Comparison of ENCODE assay signal across 12 mouse cellular contexts in the genomic region with DNA sequence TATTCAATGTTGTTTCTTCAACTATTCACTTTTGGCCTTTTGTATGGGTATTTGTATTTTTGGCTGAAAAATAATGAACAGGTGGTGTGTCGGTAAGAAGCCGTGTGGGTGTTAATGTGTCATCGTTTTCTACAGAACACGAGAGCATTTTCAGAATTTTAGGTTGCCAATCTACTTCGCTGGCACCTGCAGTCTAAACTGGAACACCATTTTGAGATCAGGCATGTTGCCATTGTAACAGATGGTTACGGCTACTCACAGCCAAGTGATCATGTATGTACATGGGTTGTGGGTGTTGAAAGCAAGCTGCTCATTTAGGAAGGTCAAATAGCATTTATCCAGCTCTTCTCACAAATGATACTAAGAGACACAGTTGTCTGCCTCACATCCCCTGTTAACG.
DNase-seq lines count a peak whose midpoint lies in the region; ATAC-seq lines count a peak whose summit lies in the region.
"Had no signal": no experiment of that assay in that cellular context is flagged by ENCODE, and none has a peak within 500 bp of the region (broad histone marks: within the 10 kb centered on the region; RNA-seq: fewer than 3 reads in every experiment).

No protein-coding gene starts in this region.

- no peak overlapping the region for H3K9ac ChIP-seq in hindbrain, embryonic 16.5 days (ENCODE audit: low read depth, low read length)
- H3K9ac ChIP-seq in intestine, embryonic 16.5 days (ENCODE audit: low read depth, low read length) = no peak overlapping the region
- H3K9ac ChIP-seq: heart, embryonic 12.5 days; limb, embryonic 13.5 days had no signal

- no peak overlapping the region for H3K4me2 ChIP-seq in hindbrain, embryonic 16.5 days (ENCODE audit: low read length)
- no peak overlapping the region for H3K4me2 ChIP-seq in intestine, embryonic 16.5 days (ENCODE audit: low read depth, low read length)
- H3K4me2 ChIP-seq: heart, embryonic 12.5 days; limb, embryonic 13.5 days had no signal

- H3K36me3 ChIP-seq in hindbrain, embryonic 16.5 days (ENCODE audit: control insufficient read depth, insufficient read depth, low read length) = no peaks in the 10 kb centered on the region
- H3K36me3 ChIP-seq in hindbrain, embryonic 10.5 days = no peaks in the 10 kb centered on the region
- H3K36me3 ChIP-seq in intestine, embryonic 16.5 days (ENCODE audit: control insufficient read depth, insufficient read depth, low read length) = no peaks in the 10 kb centered on the region
- H3K36me3 ChIP-seq: heart, embryonic 12.5 days; limb, embryonic 13.5 days had no signal

- peak; percentile 88 for ATAC-seq in hindbrain, embryonic 16.5 days
- ATAC-seq in intestine, embryonic 16.5 days = no peak
- ATAC-seq: midbrain, embryonic 16.5 days; Patski had no signal

- H3K27me3 ChIP-seq in hindbrain, embryonic 16.5 days (replicated peaks; ENCODE audit: control insufficient read depth, insufficient read depth, low read length) = no peaks in the 10 kb centered on the region
- no peaks in the 10 kb centered on the region for H3K27me3 ChIP-seq in hindbrain, embryonic 10.5 days (ENCODE audit: insufficient read depth, poor library complexity, severe bottlenecking)
- H3K27me3 ChIP-seq in intestine, embryonic 16.5 days (replicated peaks; ENCODE audit: control insufficient read depth, insufficient read depth, low read length) = no peaks in the 10 kb centered on the region
- H3K27me3 ChIP-seq: heart, embryonic 12.5 days; limb, embryonic 13.5 days; Patski had no signal

- no peaks in the 10 kb centered on the region for H3K9me3 ChIP-seq in hindbrain, embryonic 16.5 days (ENCODE audit: control insufficient read depth, low read length)
- no peaks in the 10 kb centered on the region for H3K9me3 ChIP-seq in hindbrain, embryonic 10.5 days
- no peaks in the 10 kb centered on the region for H3K9me3 ChIP-seq in intestine, embryonic 16.5 days (ENCODE audit: control insufficient read depth, low read length)
- H3K9me3 ChIP-seq: heart, embryonic 12.5 days; limb, embryonic 13.5 days had no signal

- WGBS in hindbrain, embryonic 16.5 days = 76% methylated on average over 7 of the region's 7 CpGs
- WGBS in hindbrain, embryonic 10.5 days = 92% methylated on average over 7 of the region's 7 CpGs
- 86% methylated on average over 7 of the region's 7 CpGs for WGBS in intestine, embryonic 16.5 days

- H3K27ac ChIP-seq in hindbrain, embryonic 16.5 days (ENCODE audit: low read depth, low read length) = no peak overlapping the region
- H3K27ac ChIP-seq in hindbrain, embryonic 10.5 days = no peak overlapping the region
- no peak overlapping the region for H3K27ac ChIP-seq in intestine, embryonic 16.5 days (ENCODE audit: low read length)
- H3K27ac ChIP-seq: limb, embryonic 13.5 days had no signal

- no peak for DNase-seq in hindbrain, embryonic 10.5 days (ENCODE audit: low spot score)
- DNase-seq in cerebellum, postnatal 14 days = peak; percentile 90 to 97
- DNase-seq in layer of hippocampus, postnatal 14 days (ENCODE audit: low spot score in 2 of 2) = peak; percentile 58 to 90
- DNase-seq in right cerebral cortex, postnatal 25 days = peak; percentile 15
- no peak for DNase-seq in spleen, postnatal 4 days (ENCODE audit: low spot score in 2 of 2)
- DNase-seq in kidney, postnatal 36 days = no peak

- no peaks in the 10 kb centered on the region for H3K4me1 ChIP-seq in hindbrain, embryonic 16.5 days (ENCODE audit: control insufficient read depth, insufficient read depth, low read depth, low read length)
- H3K4me1 ChIP-seq in hindbrain, embryonic 10.5 days (replicated peaks) = no peaks in the 10 kb centered on the region
- no peaks in the 10 kb centered on the region for H3K4me1 ChIP-seq in intestine, embryonic 16.5 days (ENCODE audit: control insufficient read depth, insufficient read depth, low read length)
- H3K4me1 ChIP-seq: heart, embryonic 12.5 days; limb, embryonic 13.5 days had no signal

- no peak overlapping the region for H3K4me3 ChIP-seq in hindbrain, embryonic 16.5 days (ENCODE audit: low read length)
- no peak overlapping the region for H3K4me3 ChIP-seq in hindbrain, embryonic 10.5 days
- H3K4me3 ChIP-seq in intestine, embryonic 16.5 days (ENCODE audit: low read length) = no peak overlapping the region
- H3K4me3 ChIP-seq: heart, embryonic 12.5 days; limb, embryonic 13.5 days had no signal

Comparison
In these comparisons a context has a peak if more than half of its experiments do, and no peak if none do; other contexts are left out.
1. DNase-seq: peak in cerebellum, postnatal 14 days (2 of 2), layer of hippocampus, postnatal 14 days (2 of 2) and right cerebral cortex, postnatal 25 days (single experiment); none in hindbrain, embryonic 10.5 days (single experiment), spleen, postnatal 4 days (0 of 2) and kidney, postnatal 36 days (0 of 2).